Mouse (Mus musculus) heart, embryonic 14.5 days (tissue): ENCODE data around the gene Mapkapk5. TPM values are rescaled to one million over a fixed set of nuclear protein-coding genes. Genes with fewer than 3 reads are reported as not detected.

Source experiments
- ATAC-seq: fragments of 200-750 bp; cut with Nextera tagmentation; 2 replicates; pipeline ENCODE4 v1.8.0; 2017; ENCODE audit warnings: low read depth, moderate TSS enrichment; ENCODE audit not compliant: insufficient number of reproducible peaks, insufficient read depth, low FRiP score
- H3K27ac ChIP-seq, 2 experiments: fragments of 200-500 bp in 1 of 2; fragments of 300-500 bp in 1 of 2; sonication (generic) in 1 of 2; replicated peaks in 1 of 2; 2 replicates each; pipeline ENCODE4 v1.5.1; 2012 to 2014; ENCODE audit warnings: low read depth in 2 of 2, low read length in 2 of 2, control low read depth in 1 of 2, mild to moderate bottlenecking in 1 of 2, mixed read lengths in 1 of 2; ENCODE audit not compliant: control insufficient read depth in 1 of 2, insufficient read depth in 1 of 2
- H3K27me3 ChIP-seq: fragments of 300-500 bp; sonication (generic); 2 replicates; pipeline ENCODE4 v1.6.1; 2014; ENCODE audit warnings: mild to moderate bottlenecking, low read length, control low read depth; ENCODE audit not compliant: control insufficient read depth, insufficient read depth
- H3K36me3 ChIP-seq: fragments of 300-500 bp; sonication (generic); 2 replicates; pipeline ENCODE4 v1.6.1; 2014; ENCODE audit warnings: mild to moderate bottlenecking, control low read depth, low read length, mixed read lengths; ENCODE audit not compliant: control insufficient read depth, insufficient read depth
- H3K4me1 ChIP-seq, 2 experiments: fragments of 200-500 bp in 1 of 2; fragments of 300-500 bp in 1 of 2; sonication (generic) in 1 of 2; 2 replicates each; pipeline ENCODE4 v1.6.1; 2012 to 2014; ENCODE audit warnings: low read length in 2 of 2, control low read depth in 1 of 2, mixed read lengths in 1 of 2; ENCODE audit not compliant: control insufficient read depth in 2 of 2, insufficient read depth in 2 of 2
- H3K4me2 ChIP-seq: fragments of 300-500 bp; sonication (generic); 2 replicates; pipeline ENCODE4 v1.6.1; 2014; ENCODE audit warnings: mild to moderate bottlenecking, low read length
- H3K4me3 ChIP-seq, 2 experiments: fragments of 200-500 bp in 1 of 2; fragments of 300-500 bp in 1 of 2; sonication (generic) in 1 of 2; 2 replicates each; pipeline ENCODE4 v1.5.1; 2012 to 2014; ENCODE audit warnings: low read length in 2 of 2, mild to moderate bottlenecking in 2 of 2, control low read depth in 1 of 2, low read depth in 1 of 2, moderate library complexity in 1 of 2; ENCODE audit not compliant: control insufficient read depth in 1 of 2, insufficient read depth in 1 of 2
- H3K9ac ChIP-seq: fragments of 300-500 bp; sonication (generic); 2 replicates; pipeline ENCODE4 v1.6.1; 2014; ENCODE audit warnings: mild to moderate bottlenecking, low read length
- H3K9me3 ChIP-seq: fragments of 300-500 bp; sonication (generic); 2 replicates; pipeline ENCODE4 v1.6.1; 2016; ENCODE audit warnings: low read length, control low read depth; ENCODE audit not compliant: control insufficient read depth
- WGBS: fragments of 180-500 bp; shearing (Covaris S2); extraction: QIAGEN DNeasy Blood & Tissue Kit; methylation state at CpG from one replicate; pipeline ENCODE4 v1.1.7; 2014; 5-methylcytosine and 5-hydroxymethylcytosine counted together
- polyA plus RNA-seq: library from polyadenylated mRNA; unstranded; fragments of >200 nt; fragmentation: Nextera tagmentation; extraction: Ambion mirVana; gene quantifications from 2 replicates; pipeline ENCODE4 v1.2.1, GENCODE M21; 2014

Gene Mapkapk5
- polyA plus RNA-seq, 1 experiment from 2014 or later: 43.7 TPM

DNA sequence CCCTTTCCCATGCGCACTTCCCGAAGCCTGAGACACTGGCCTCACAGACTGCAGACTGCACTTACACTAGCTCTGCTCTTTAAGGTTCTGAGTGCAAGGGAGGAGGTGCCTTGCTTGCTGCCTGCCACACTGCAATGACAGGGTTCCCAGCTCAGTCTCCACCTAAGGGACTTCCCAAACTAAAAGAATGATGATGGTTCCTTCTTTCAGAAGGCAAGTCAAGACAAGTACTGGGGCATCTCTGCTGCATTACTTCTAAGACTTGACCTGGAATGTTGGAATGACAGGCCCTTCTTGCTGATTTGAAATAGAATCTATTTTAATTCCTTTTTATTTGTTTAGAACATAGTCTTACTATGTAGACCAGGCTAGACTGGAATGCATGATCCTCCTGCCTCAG lies 8.1 kb downstream of the Mapkapk5 start:
- ATAC-seq: no peak
- Histone ChIP-seq H3K4me2 (no peak overlapping the region), H3K4me3 (no peak overlapping the region), H3K9ac (no peak overlapping the region), H3K36me3 (peaks cover 60% of the 10 kb centered on the region), H3K27ac (0 out of 4 replicates have a peak overlapping the region, but pooled peaks of 1 of the 2 experiments have one; percentile 39), H3K4me1 (0 out of 4 replicates have a peak, but pooled peaks cover 3 to 8% of the 10 kb centered on the region in 2 experiments), H3K27me3 (no peaks in the 10 kb centered on the region), H3K9me3 (no peaks in the 10 kb centered on the region)
- WGBS: 62% methylated on average over 2 of the region's 2 CpGs

DNA sequence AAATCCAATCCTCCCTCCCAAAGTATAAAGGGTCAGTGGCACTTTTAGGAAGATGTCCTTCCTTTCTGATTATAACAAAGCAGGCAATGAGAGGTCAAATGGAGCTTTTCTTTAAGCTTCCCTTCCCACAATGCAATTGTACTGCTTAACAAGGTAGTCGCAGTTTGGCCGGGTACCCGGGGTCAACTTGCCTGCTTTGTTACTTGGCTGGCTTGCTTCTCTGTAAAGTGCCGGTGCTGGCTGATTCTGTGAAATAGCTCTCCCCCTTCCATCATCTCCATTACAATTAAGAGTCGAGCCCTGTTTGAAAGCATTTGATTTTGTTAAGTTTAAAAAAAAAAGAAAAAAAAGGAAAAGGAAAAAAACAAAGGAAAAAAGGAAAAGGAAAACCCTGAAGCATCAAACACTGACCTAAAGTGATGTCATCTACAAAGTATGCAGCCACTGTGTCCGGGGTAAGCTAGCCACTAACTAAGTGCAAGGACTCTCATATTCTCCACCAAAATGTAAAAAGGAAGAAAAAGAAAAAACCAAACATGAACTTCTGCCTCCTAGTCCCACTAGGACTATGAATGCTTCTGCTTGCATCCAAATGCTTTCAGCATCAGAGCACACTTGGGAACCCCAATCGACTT lies 8.7 kb downstream of the Mapkapk5 start:
- peaks cover 66% of the 10 kb centered on the region for H3K36me3 ChIP-seq
- 0 out of 4 replicates have a peak overlapping the region, but pooled peaks of 1 of the 2 experiments have one; percentile 39 for H3K27ac ChIP-seq
- no peak for ATAC-seq
- H3K27me3 ChIP-seq: no peaks in the 10 kb centered on the region
- no peak overlapping the region for H3K9ac ChIP-seq
- H3K4me3 ChIP-seq: no peak overlapping the region
- 0 out of 4 replicates have a peak, but pooled peaks cover 3 to 5% of the 10 kb centered on the region in 2 experiments for H3K4me1 ChIP-seq
- 60% methylated on average over 7 of the region's 7 CpGs for WGBS
- no peaks in the 10 kb centered on the region for H3K9me3 ChIP-seq
- H3K4me2 ChIP-seq: no peak overlapping the region

DNA sequence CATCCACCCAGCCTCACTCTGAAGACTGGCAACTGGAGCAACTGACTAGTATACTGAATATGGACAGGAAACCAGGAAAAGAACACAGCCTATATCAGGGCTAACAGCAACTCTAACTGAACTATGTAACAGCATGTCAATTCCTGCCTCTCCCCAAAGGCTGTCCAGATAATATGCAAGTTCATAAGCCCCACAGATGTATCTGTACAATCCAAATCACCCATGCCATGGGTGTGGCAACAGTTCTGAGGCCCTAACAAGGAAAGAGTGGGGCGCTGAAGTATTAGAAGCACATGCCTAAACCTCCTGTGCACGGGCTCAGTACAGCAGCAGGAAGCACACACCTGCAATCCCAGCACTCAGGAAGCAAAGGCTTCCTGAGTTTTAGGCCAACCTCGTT lies 10.6 kb downstream of the Mapkapk5 start:
- Histone ChIP-seq H3K27me3 (no peaks in the 10 kb centered on the region), H3K4me1 (0 out of 4 replicates have a peak, but pooled peaks cover 3 to 5% of the 10 kb centered on the region in 2 experiments), H3K9ac (no peak overlapping the region), H3K4me3 (no peak overlapping the region), H3K4me2 (no peak overlapping the region), H3K36me3 (peaks cover 83% of the 10 kb centered on the region), H3K27ac (no peak overlapping the region), H3K9me3 (no peaks in the 10 kb centered on the region)
- WGBS: 87% methylated on average over 3 of the region's 3 CpGs
- no peak for ATAC-seq

DNA sequence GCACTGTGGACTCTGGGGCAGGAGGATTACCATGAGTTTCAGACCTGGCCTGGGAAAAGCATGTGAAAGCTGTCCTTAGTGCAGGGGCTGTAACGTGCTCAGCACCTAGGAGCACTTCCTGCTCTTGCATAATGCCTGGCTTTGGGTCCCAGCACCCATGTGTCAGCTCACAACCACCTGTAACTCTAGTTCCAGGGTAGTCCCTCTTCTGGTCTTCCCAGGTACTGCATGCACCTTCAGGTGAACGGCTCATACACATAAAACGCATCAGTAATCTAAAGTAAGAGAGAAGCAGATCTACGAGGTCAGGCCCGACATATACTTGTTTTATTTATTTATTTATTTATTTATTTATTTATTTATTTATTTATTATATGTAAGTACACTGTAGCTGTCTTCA lies 11.2 kb downstream of the Mapkapk5 start:
- Histone ChIP-seq H3K27ac (no peak overlapping the region), H3K36me3 (peaks cover 85% of the 10 kb centered on the region), H3K9me3 (no peaks in the 10 kb centered on the region), H3K4me2 (no peak overlapping the region), H3K9ac (no peak overlapping the region), H3K27me3 (no peaks in the 10 kb centered on the region), H3K4me3 (no peak overlapping the region), H3K4me1 (0 out of 4 replicates have a peak, but pooled peaks cover 3 to 5% of the 10 kb centered on the region in 2 experiments)
- WGBS: 91% methylated on average over 5 of the region's 5 CpGs
- ATAC-seq: no peak

DNA sequence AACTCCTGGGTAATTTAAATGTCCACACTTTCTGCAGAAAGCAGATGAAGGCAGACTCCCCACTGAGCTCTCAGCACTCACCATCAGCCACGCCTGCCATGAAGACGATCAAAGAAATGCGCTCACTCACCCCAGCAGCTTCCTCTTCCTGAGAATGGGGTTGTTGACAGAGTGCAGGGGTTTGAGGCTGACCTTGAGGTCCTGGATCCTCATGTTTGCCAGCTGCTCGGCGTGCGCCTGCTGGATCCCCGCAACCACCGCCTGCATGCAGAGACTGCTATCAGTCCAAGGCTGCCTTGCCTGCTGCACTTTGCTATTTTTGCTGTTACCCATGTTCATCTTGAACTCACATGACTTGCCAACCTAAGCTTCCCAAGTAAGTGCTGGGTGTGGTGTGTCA lies 18.7 kb downstream of the Mapkapk5 start:
- Histone ChIP-seq H3K36me3 (peaks cover 87% of the 10 kb centered on the region), H3K9me3 (no peaks in the 10 kb centered on the region)

DNA sequence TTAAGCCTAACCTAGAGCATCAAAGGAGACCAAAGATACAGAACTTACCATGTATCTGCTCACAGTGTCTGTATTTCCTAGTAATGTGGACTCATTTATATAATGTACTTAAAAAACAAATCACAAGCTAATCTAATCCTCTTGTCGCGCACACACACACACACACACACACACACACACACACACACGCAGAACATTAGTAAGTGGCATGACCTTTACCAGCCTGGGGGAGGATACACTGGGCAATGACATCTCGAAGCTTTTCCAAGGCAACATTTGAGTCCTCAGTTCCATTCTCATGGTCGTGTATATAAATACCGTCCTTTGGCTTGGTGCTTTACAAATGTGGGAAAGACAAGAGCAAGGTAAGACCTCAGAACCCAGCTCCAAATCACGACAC lies 19.2 kb downstream of the Mapkapk5 start:
- Histone ChIP-seq H3K9ac (no peak overlapping the region), H3K4me1 (no peaks in the 10 kb centered on the region; a peak in 1 of 4 replicates), H3K27ac (no peak overlapping the region), H3K9me3 (no peaks in the 10 kb centered on the region), H3K36me3 (peaks cover 87% of the 10 kb centered on the region), H3K4me3 (no peak overlapping the region), H3K27me3 (no peaks in the 10 kb centered on the region), H3K4me2 (no peak overlapping the region)
- ATAC-seq: no peak
- 80% methylated on average over 7 of the region's 7 CpGs for WGBS

More for the DNA sequence above, 18.7 kb downstream of the Mapkapk5 start:
- 60% methylated on average over 8 of the region's 8 CpGs for WGBS
- Histone ChIP-seq H3K9ac (no peak overlapping the region), H3K4me2 (no peak overlapping the region), H3K4me1 (no peaks in the 10 kb centered on the region; a peak in 1 of 4 replicates), H3K4me3 (no peak overlapping the region), H3K27me3 (no peaks in the 10 kb centered on the region), H3K27ac (no peak overlapping the region)
- ATAC-seq: no peak

DNA sequence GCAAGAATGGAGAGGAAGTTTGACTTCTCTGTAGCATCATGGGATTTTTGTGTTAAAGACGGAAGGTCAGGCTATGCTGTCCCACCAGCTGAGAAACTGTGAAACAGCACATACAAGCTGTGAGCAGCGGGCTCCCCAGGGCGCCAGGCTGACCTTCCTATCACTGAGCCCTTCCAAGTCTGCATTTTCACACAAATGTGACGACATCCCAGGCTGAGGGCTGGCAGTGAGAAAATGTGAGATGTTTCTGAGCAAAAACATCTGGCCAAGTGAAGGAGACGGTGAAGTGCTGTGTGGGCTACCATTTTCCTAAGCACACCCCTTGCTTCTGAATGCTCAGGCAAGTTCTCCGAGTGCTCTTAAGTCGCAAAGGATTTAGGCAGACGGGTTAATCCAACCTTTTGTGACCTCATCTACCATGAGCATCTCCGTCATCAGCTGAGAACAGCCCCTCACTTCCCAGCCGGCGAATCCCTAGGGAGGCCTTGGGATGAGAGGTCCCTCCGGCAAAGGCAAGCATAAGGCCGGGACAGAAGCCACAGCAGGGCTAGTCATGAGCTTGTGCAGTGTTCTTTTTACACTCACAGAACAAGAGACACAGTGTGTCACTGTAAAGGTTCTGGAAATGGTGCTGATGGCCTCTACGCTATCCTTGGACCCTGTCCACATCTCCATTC lies 19.8 kb downstream of the Mapkapk5 start:
- ATAC-seq: no peak
- no peak overlapping the region for H3K27ac ChIP-seq
- 72% methylated on average over 14 of the region's 14 CpGs for WGBS

More for the DNA sequence above, 19.8 kb downstream of the Mapkapk5 start:
- Histone ChIP-seq H3K4me1 (no peaks in the 10 kb centered on the region; a peak in 1 of 4 replicates), H3K4me2 (no peak overlapping the region), H3K27me3 (no peaks in the 10 kb centered on the region), H3K36me3 (peaks cover 87% of the 10 kb centered on the region), H3K9me3 (no peaks in the 10 kb centered on the region), H3K4me3 (no peak overlapping the region), H3K9ac (no peak overlapping the region)
